Mouse (Mus musculus) G1E (cell line): ENCODE data around the gene Apof. TPM values are rescaled to one million over a fixed set of nuclear protein-coding genes. Genes with fewer than 3 reads are reported as not detected.
A peak's percentile ranks its signal among the peaks of the same experiment; 100 is the strongest.

ENCODE experiments used
- ATAC-seq: 2 replicates; pipeline ENCODE4 v1.8.0; 2016; ENCODE audit warnings: mild to moderate bottlenecking; ENCODE audit not compliant: insufficient number of reproducible peaks, poor library complexity, low FRiP score, severe bottlenecking; ENCODE audit errors: extremely low read depth
- DNase-seq: peaks from one replicate; pipeline ENCODE4 v3.0.0; 2012; ENCODE audit warnings: low spot score
- H3K27me3 ChIP-seq: 2 replicates; pipeline ENCODE4 v1.6.1; 2012; ENCODE audit warnings: mild to moderate bottlenecking, low read length, inconsistent platforms; ENCODE audit not compliant: insufficient read depth
- H3K36me3 ChIP-seq: replicated peaks from 2 replicates; pipeline ENCODE3; 2012; ENCODE audit warnings: mild to moderate bottlenecking, inconsistent platforms
- H3K4me1 ChIP-seq: 2 replicates; pipeline ENCODE4 v1.6.1; 2012; ENCODE audit warnings: low read depth, low read length, inconsistent platforms, mixed read lengths; ENCODE audit not compliant: insufficient read depth
- H3K4me3 ChIP-seq: 2 replicates; pipeline ENCODE4 v1.5.1; 2012; ENCODE audit warnings: low read depth, mild to moderate bottlenecking, inconsistent platforms, low read length, moderate library complexity, mixed read lengths
- H3K9me3 ChIP-seq: replicated peaks from 2 replicates; pipeline ENCODE4 v1.6.1; 2012; ENCODE audit warnings: inconsistent platforms
- CTCF ChIP-seq: IDR thresholded peaks from 2 replicates; pipeline ENCODE4 v1.5.1; 2012; ENCODE audit warnings: low read depth, low read length, inconsistent platforms, mixed read lengths
- GATA1 ChIP-seq: IDR thresholded peaks from 2 replicates; pipeline ENCODE4 v1.6.1; 2012; ENCODE audit warnings: borderline replicate concordance, low read length, inconsistent platforms, mixed read lengths
- GATA2 ChIP-seq: IDR thresholded peaks from 2 replicates; pipeline ENCODE4 v1.6.1; 2012; ENCODE audit warnings: low read depth, low read length, inconsistent platforms, borderline replicate concordance
- POLR2AphosphoS5 ChIP-seq: IDR thresholded peaks from 2 replicates; pipeline ENCODE4 v1.6.1; 2012; ENCODE audit warnings: low read depth, low read length, inconsistent platforms; ENCODE audit not compliant: insufficient replicate concordance
- TAL1 ChIP-seq: conservative IDR thresholded peaks from 2 replicates; pipeline ENCODE4 v1.6.1; 2012; ENCODE audit warnings: low read depth, low read length, inconsistent platforms, mixed read lengths
- polyA plus RNA-seq: library from polyadenylated mRNA; stranded (reverse); fragments of >175 nt; gene quantifications from 2 replicates; pipeline ENCODE4 v1.2.3, GENCODE M21; 2012
- total RNA-seq, 2 experiments: library from RNA; stranded (forward) in 1 of 2; stranded (reverse) in 1 of 2; fragments of 200-1000 nt in 1 of 2; fragments of >200 nt in 1 of 2; fragmentation: Nextera tagmentation in 1 of 2; gene quantifications; 2 replicates each; pipeline ENCODE4 v1.2.3; 2014 to 2017

Gene Apof
- total RNA-seq (2014; fragmentation: Nextera tagmentation): not detected in 2 replicates
- total RNA-seq (2017): 0.12 and 0.16 TPM in 2 replicates
- not detected in 2 replicates for polyA plus RNA-seq

- no peak for ATAC-seq
- Histone ChIP-seq H3K27me3 (peaks cover 3% of the 10 kb centered on the region), H3K4me3 (peak within 1 kb of the TSS; percentile 11; the same call in 1 of the 2 replicates), H3K9me3 (no peaks in the 10 kb centered on the region), H3K36me3 (peaks cover 4% of the 10 kb centered on the region), H3K4me1 (peaks cover 25% of the 10 kb centered on the region)
- no peak for TF ChIP-seq GATA2
- TF ChIP-seq POLR2AphosphoS5: no peak
- TF ChIP-seq GATA1: no peak
- no peak for TF ChIP-seq TAL1
- no peak for TF ChIP-seq CTCF
- no peak for DNase-seq
Observed at GRCm38 (mm10) chr10:128268371-128268770, at the start of gene Apof. TSS of gene Apof (plus strand) at chr10:128268671.

- TF ChIP-seq TAL1 (no peak), GATA1 (no peak), CTCF (no peak), GATA2 (no peak), POLR2AphosphoS5 (no peak)
- no peak overlapping the region for H3K4me3 ChIP-seq
- 0 out of 2 replicates have a peak, but pooled peaks cover 4% of the 10 kb centered on the region for H3K27me3 ChIP-seq
- no peaks in the 10 kb centered on the region for H3K9me3 ChIP-seq
- peaks cover 45% of the 10 kb centered on the region for H3K4me1 ChIP-seq
- ATAC-seq (no peak), DNase-seq (no peak)
- no peaks in the 10 kb centered on the region for H3K36me3 ChIP-seq
Observed at GRCm38 (mm10) chr10:128221533-128222286, 46.8 kb upstream of the Apof start.

DNA sequence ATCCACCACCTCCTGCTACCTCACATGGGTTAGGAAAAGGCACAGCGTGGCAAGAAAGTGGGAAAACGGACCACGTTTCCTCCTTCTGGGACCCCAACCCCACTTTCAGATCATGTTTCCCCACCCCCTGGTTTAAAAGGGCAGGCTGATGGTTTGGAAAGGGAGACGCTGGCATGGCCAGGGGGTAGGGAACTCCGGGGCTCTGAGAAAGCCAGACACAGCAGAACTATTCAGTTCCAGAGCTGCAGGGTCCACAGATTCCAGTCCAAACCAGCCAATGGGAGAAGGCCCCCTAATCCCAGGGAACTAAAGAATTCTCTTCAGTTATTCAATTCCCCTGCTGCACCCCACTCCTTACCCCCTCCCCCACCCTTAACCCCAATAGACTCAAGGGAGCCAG, 43.4 kb upstream of the Apof start:
- TF ChIP-seq TAL1: no peak
- TF ChIP-seq POLR2AphosphoS5: no peak
- TF ChIP-seq GATA1: no peak
- no peak for TF ChIP-seq CTCF
- TF ChIP-seq GATA2: no peak
- no peak for ATAC-seq
- H3K27me3 ChIP-seq: 0 out of 2 replicates have a peak, but pooled peaks cover 4% of the 10 kb centered on the region

GRCm38 (mm10) chr10:128225538-128225937, 42.9 kb upstream of the Apof start, which contains the start of gene Mip:
TSS of gene Mip (plus strand) at chr10:128225838.
- no peak for TF ChIP-seq GATA2
- TF ChIP-seq GATA1: no peak
- TF ChIP-seq TAL1: no peak
- TF ChIP-seq CTCF: no peak
- TF ChIP-seq POLR2AphosphoS5: no peak
- H3K27me3 ChIP-seq: 0 out of 2 replicates have a peak, but pooled peaks cover 4% of the 10 kb centered on the region
- H3K9me3 ChIP-seq: no peaks in the 10 kb centered on the region
- no peak within 1 kb of the TSS for H3K4me3 ChIP-seq
- peaks cover 3% of the 10 kb centered on the region for H3K36me3 ChIP-seq
- ATAC-seq: no peak
- no peak for DNase-seq
- peaks cover 58% of the 10 kb centered on the region for H3K4me1 ChIP-seq

More for the DNA sequence above, 43.4 kb upstream of the Apof start:
- DNase-seq: no peak
- Histone ChIP-seq H3K36me3 (peaks cover 1% of the 10 kb centered on the region), H3K4me1 (peaks cover 57% of the 10 kb centered on the region), H3K4me3 (no peak overlapping the region), H3K9me3 (no peaks in the 10 kb centered on the region)

- H3K36me3 ChIP-seq: peaks cover 3% of the 10 kb centered on the region
- no peak overlapping the region for H3K4me3 ChIP-seq
- peaks cover 60% of the 10 kb centered on the region for H3K4me1 ChIP-seq
- ATAC-seq (no peak), DNase-seq (no peak)
- 0 out of 2 replicates have a peak, but pooled peaks cover 4% of the 10 kb centered on the region for H3K27me3 ChIP-seq
- no peaks in the 10 kb centered on the region for H3K9me3 ChIP-seq
- TF ChIP-seq GATA2: no peak
- no peak for TF ChIP-seq GATA1
- no peak for TF ChIP-seq CTCF
- no peak for TF ChIP-seq TAL1
- TF ChIP-seq POLR2AphosphoS5: no peak
Observed at GRCm38 (mm10) chr10:128227592-128227991, 40.9 kb upstream of the Apof start.

GRCm38 (mm10) chr10:128228009-128228408, 40.5 kb upstream of the Apof start:
- H3K9me3 ChIP-seq: no peaks in the 10 kb centered on the region
- no peak overlapping the region for H3K4me3 ChIP-seq
- H3K4me1 ChIP-seq: peaks cover 63% of the 10 kb centered on the region
- peaks cover 3% of the 10 kb centered on the region for H3K36me3 ChIP-seq
- DNase-seq: no peak
- TF ChIP-seq GATA2 (no peak), GATA1 (no peak)
- ATAC-seq: no peak
- 0 out of 2 replicates have a peak, but pooled peaks cover 4% of the 10 kb centered on the region for H3K27me3 ChIP-seq
